Mouse (Mus musculus) embryonic facial prominence, embryonic 14.5 days (tissue): ENCODE results near the gene Gm28539. TPM values are rescaled to one million over a fixed set of nuclear protein-coding genes. Genes with fewer than 3 reads are reported as not detected.

ENCODE experiments used
- ATAC-seq: fragments of 200-750 bp; cut with Nextera tagmentation; 2 replicates; pipeline ENCODE4 v1.8.0; 2017; ENCODE audit warnings: low read depth, moderate number of reproducible peaks, moderate TSS enrichment
- DNase-seq: peaks from one replicate; pipeline ENCODE4 v3.0.0-alpha.2; 2015; ENCODE audit warnings: low spot score
- H3K27ac ChIP-seq: fragments of 300-500 bp; sonication (generic); replicated peaks from 2 replicates; pipeline ENCODE4 v1.5.1; 2014; ENCODE audit warnings: low read depth, mild to moderate bottlenecking, low read length, moderate library complexity
- H3K27me3 ChIP-seq: fragments of 300-500 bp; sonication (generic); replicated peaks from 2 replicates; pipeline ENCODE4 v1.6.1; 2014; ENCODE audit warnings: low read length; ENCODE audit not compliant: control insufficient read depth, insufficient read depth
- H3K36me3 ChIP-seq: fragments of 300-500 bp; sonication (generic); 2 replicates; pipeline ENCODE4 v1.6.1; 2014; ENCODE audit warnings: low read length, mixed read lengths; ENCODE audit not compliant: control insufficient read depth, insufficient read depth
- H3K4me1 ChIP-seq: fragments of 300-500 bp; sonication (generic); 2 replicates; pipeline ENCODE4 v1.6.1; 2014; ENCODE audit warnings: antibody characterized with exemption, low read length; ENCODE audit not compliant: control insufficient read depth, insufficient read depth
- H3K4me2 ChIP-seq: fragments of 300-500 bp; sonication (generic); 2 replicates; pipeline ENCODE4 v1.6.1; 2014; ENCODE audit warnings: low read depth, mild to moderate bottlenecking, low read length, moderate library complexity, mixed read lengths
- H3K4me3 ChIP-seq: fragments of 300-500 bp; sonication (generic); 2 replicates; pipeline ENCODE4 v1.5.1; 2014; ENCODE audit warnings: low read depth, mild to moderate bottlenecking, low read length
- H3K9ac ChIP-seq: fragments of 300-500 bp; sonication (generic); 2 replicates; pipeline ENCODE4 v1.6.1; 2014; ENCODE audit warnings: low read depth, mild to moderate bottlenecking, low read length, moderate library complexity, mixed read lengths
- H3K9me3 ChIP-seq: fragments of 300-500 bp; sonication (generic); 2 replicates; pipeline ENCODE4 v1.6.1; 2016; ENCODE audit warnings: low read length; ENCODE audit not compliant: control insufficient read depth
- WGBS: fragments of 180-500 bp; shearing (Covaris S2); extraction: QIAGEN DNeasy Blood & Tissue Kit; methylation state at CpG from one replicate; pipeline ENCODE4 v1.1.7; 2014; 5-methylcytosine and 5-hydroxymethylcytosine counted together
- polyA plus RNA-seq: library from polyadenylated mRNA; unstranded; fragments of >200 nt; fragmentation: Nextera tagmentation; extraction: Ambion mirVana; gene quantifications from 2 replicates; pipeline ENCODE4 v1.2.1, GENCODE M21; 2014

Gm28539 gene
- not detected in 2 replicates for polyA plus RNA-seq

DNA sequence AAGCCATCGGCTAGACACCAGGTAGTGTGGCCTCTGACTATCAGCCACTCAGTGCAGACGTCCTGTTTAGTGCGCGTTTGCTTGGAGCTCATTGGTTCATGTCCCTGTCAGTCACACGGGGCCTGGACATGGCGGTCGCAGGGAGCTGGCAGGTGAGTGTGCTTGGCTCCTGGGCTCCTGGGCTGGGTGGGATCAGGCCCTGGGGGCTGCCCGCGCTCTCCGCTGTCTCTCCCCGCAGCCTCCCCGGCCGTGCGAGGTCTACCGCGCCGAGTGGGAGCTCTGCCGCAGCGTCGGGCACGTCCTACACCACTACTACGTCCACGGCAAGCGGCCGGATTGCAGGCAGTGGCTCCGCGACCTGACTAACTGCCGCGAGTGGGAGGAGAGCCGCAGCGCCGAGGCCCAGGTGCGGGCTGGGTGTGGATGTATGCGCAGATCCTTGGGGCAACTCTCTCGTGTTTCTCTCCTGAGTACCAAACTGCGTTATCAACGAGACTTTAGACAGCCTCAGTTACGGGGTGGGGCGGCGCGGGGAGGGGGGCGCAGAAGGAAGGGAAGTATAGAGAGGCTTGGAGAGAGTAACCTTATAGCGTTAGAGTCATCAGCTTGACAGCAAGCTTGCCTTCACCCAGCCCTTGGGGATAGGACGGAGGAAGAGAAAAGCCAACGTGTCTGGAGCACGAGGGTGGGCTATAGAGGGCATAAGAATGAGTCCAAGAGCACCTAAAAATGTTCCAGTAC, at the start of gene Gm28539, which contains the start of gene 2510002D24Rik:
Gene Gm28539, plus strand, starts transcription at position 117 of the 741 bp plus-strand sequence.
Gene 2510002D24Rik, plus strand, starts transcription at position 111 of the 741 bp plus-strand sequence.
- DNase-seq (peak; percentile 96), ATAC-seq (peak; percentile 99)
- Histone ChIP-seq H3K9ac (peak within 1 kb of the TSS; percentile 92), H3K4me3 (peak within 1 kb of the TSS; percentile 85), H3K4me2 (peak within 1 kb of the TSS; percentile 75), H3K4me1 (peaks cover 5% of the 10 kb centered on the region; the same call in 1 of the 2 replicates), H3K36me3 (peaks cover 47% of the 10 kb centered on the region), H3K27ac (peak within 1 kb of the TSS; percentile 55; the same call in 1 of the 2 replicates), H3K9me3 (no peaks in the 10 kb centered on the region), H3K27me3 (no peaks in the 10 kb centered on the region)
- under 1% methylated on average over 28 of the region's 46 CpGs for WGBS

GRCm38 (mm10) chr16:18786652-18787051, 49.7 kb upstream of the Gm28539 start:
- H3K9ac ChIP-seq = no peak overlapping the region
- no peaks in the 10 kb centered on the region for H3K4me1 ChIP-seq
- no peak overlapping the region for H3K27ac ChIP-seq
- H3K9me3 ChIP-seq = no peaks in the 10 kb centered on the region
- no peaks in the 10 kb centered on the region for H3K27me3 ChIP-seq
- peaks cover 82% of the 10 kb centered on the region for H3K36me3 ChIP-seq
- H3K4me2 ChIP-seq = no peak overlapping the region
- DNase-seq = no peak
- ATAC-seq = no peak
- no peak overlapping the region for H3K4me3 ChIP-seq
- WGBS = 92% methylated on average over 10 of the region's 10 CpGs

- no peaks in the 10 kb centered on the region for H3K27me3 ChIP-seq
- H3K9ac ChIP-seq = no peak overlapping the region
- no peak overlapping the region for H3K27ac ChIP-seq
- H3K36me3 ChIP-seq = peaks cover 76% of the 10 kb centered on the region
- DNase-seq (no peak), ATAC-seq (no peak)
- no peak overlapping the region for H3K4me3 ChIP-seq
- H3K4me2 ChIP-seq = no peak overlapping the region
- H3K9me3 ChIP-seq = no peaks in the 10 kb centered on the region
- 87% methylated on average over 10 of the region's 10 CpGs for WGBS
- H3K4me1 ChIP-seq = no peaks in the 10 kb centered on the region
Observed at GRCm38 (mm10) chr16:18788627-18789406, 47.6 kb upstream of the Gm28539 start.

DNA sequence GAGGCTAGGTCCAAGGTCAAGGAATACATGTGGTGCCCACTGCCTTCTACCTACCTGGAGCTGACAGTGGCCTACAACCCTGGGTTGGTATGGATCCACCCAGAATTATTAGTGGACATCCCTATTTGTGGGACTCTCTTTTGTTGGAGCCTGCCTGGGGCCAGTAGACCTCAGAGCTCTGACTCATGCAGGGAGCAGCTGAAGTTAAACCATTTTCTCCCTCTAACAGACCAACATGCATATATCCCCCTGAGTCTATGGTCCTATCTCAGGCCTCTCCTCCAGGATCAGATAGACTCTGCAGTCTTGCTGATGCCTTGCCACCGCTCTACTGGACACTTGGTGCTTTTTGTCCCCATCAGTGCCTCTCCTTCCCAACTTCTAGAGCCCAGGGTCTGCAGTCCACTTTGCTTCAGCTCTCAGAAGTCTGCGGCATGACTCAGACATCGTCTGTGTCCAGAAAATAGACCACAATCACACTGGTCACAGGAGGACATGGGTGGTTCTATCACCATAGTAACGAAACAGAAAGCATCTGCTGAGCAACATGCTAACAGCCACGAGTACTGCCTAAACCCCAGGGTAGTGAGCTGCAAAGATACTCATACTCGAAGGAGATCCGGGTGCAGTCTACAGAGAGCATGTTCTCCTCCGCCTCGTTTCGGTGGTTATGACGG, 41.0 kb upstream of the Gm28539 start:
- 94% methylated on average over 11 of the region's 11 CpGs for WGBS
- H3K9me3 ChIP-seq = no peaks in the 10 kb centered on the region
- no peaks in the 10 kb centered on the region for H3K4me1 ChIP-seq
- H3K4me2 ChIP-seq = no peak overlapping the region
- no peak for DNase-seq
- no peak overlapping the region for H3K4me3 ChIP-seq
- peaks cover 72% of the 10 kb centered on the region for H3K36me3 ChIP-seq
- H3K9ac ChIP-seq = no peak overlapping the region
- no peak overlapping the region for H3K27ac ChIP-seq
- no peaks in the 10 kb centered on the region for H3K27me3 ChIP-seq
- ATAC-seq = no peak

GRCm38 (mm10) chr16:18796645-18797044, 39.7 kb upstream of the Gm28539 start:
- no peak overlapping the region for H3K27ac ChIP-seq
- peak; percentile 18 for DNase-seq
- H3K36me3 ChIP-seq = peaks cover 73% of the 10 kb centered on the region
- no peak overlapping the region for H3K4me2 ChIP-seq
- no peak overlapping the region for H3K9ac ChIP-seq
- WGBS = 77% methylated on average over 7 of the region's 7 CpGs
- no peaks in the 10 kb centered on the region for H3K9me3 ChIP-seq
- H3K4me1 ChIP-seq = no peaks in the 10 kb centered on the region
- ATAC-seq = no peak
- no peaks in the 10 kb centered on the region for H3K27me3 ChIP-seq
- H3K4me3 ChIP-seq = no peak overlapping the region

GRCm38 (mm10) chr16:18798151-18798550, 38.2 kb upstream of the Gm28539 start:
- H3K27ac ChIP-seq = no peak overlapping the region
- H3K9ac ChIP-seq = no peak overlapping the region
- no peak for DNase-seq
- peaks cover 64% of the 10 kb centered on the region for H3K36me3 ChIP-seq
- 89% methylated on average over 5 of the region's 5 CpGs for WGBS
- no peak overlapping the region for H3K4me3 ChIP-seq
- ATAC-seq = no peak
- no peak overlapping the region for H3K4me2 ChIP-seq
- H3K9me3 ChIP-seq = no peaks in the 10 kb centered on the region
- H3K27me3 ChIP-seq = no peaks in the 10 kb centered on the region
- no peaks in the 10 kb centered on the region for H3K4me1 ChIP-seq

- H3K27ac ChIP-seq = no peak overlapping the region
- H3K27me3 ChIP-seq = no peaks in the 10 kb centered on the region
- H3K36me3 ChIP-seq = peaks cover 61% of the 10 kb centered on the region
- H3K9me3 ChIP-seq = no peaks in the 10 kb centered on the region
- WGBS = 77% methylated on average over 2 of the region's 2 CpGs
- H3K4me3 ChIP-seq = no peak overlapping the region
- no peak overlapping the region for H3K9ac ChIP-seq
- DNase-seq (peak; percentile 38), ATAC-seq (no peak)
- H3K4me2 ChIP-seq = no peak overlapping the region
- H3K4me1 ChIP-seq = no peaks in the 10 kb centered on the region
Observed at GRCm38 (mm10) chr16:18798841-18799240, 37.5 kb upstream of the Gm28539 start.

DNA sequence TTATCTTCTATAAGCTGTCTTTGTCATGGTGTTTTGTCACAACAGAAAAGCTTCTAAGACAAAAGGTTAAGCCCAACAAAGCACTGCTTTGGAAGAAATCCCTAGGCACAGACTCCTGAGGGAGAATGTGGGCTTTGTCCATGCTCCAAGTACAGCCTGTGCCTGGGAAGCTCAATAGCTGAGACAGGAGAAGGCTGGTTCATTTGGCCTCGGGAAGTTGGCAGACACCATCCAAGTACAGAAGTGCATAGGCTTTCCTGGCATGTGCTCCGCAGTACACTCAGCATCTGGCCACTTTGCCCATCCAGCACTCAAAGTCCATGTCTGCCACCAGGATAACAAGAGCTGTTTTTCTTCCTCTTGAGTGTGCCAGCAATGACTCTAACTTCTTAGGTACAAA, 30.6 kb upstream of the Gm28539 start:
- DNase-seq (no peak), ATAC-seq (no peak)
- no peak overlapping the region for H3K27ac ChIP-seq
- peaks cover 54% of the 10 kb centered on the region for H3K36me3 ChIP-seq
- no peaks in the 10 kb centered on the region for H3K9me3 ChIP-seq
- H3K4me1 ChIP-seq = no peaks in the 10 kb centered on the region
- H3K4me3 ChIP-seq = no peak overlapping the region
- no peak overlapping the region for H3K9ac ChIP-seq
- no peaks in the 10 kb centered on the region for H3K27me3 ChIP-seq
- 100% methylated on average over 2 of the region's 2 CpGs for WGBS
- H3K4me2 ChIP-seq = no peak overlapping the region
